Mouse (Mus musculus) heart, embryonic 11.5 days (tissue): ENCODE results near the gene Pfn1. TPM values are rescaled to one million over a fixed set of nuclear protein-coding genes. Genes with fewer than 3 reads are reported as not detected.

Source experiments
- ATAC-seq: fragments of 200-750 bp; cut with Nextera tagmentation; replicated peaks from 2 replicates; pipeline ENCODE4 v1.8.0; 2017; ENCODE audit warnings: moderate library complexity; ENCODE audit not compliant: insufficient number of reproducible peaks, low FRiP score, low TSS enrichment
- H3K27ac ChIP-seq: fragments of 300-500 bp; sonication (generic); 2 replicates; pipeline ENCODE4 v1.5.1; 2014; ENCODE audit warnings: mild to moderate bottlenecking, low read depth, low read length
- H3K27me3 ChIP-seq: fragments of 300-500 bp; sonication (generic); 2 replicates; pipeline ENCODE4 v1.6.1; 2014; ENCODE audit warnings: mild to moderate bottlenecking, low read length, mixed read lengths; ENCODE audit not compliant: control insufficient read depth, insufficient read depth
- H3K36me3 ChIP-seq: fragments of 300-500 bp; sonication (generic); 2 replicates; pipeline ENCODE4 v1.6.1; 2014; ENCODE audit warnings: mild to moderate bottlenecking, low read length, moderate library complexity, mixed read lengths; ENCODE audit not compliant: control insufficient read depth, insufficient read depth
- H3K4me1 ChIP-seq: fragments of 300-500 bp; sonication (generic); 2 replicates; pipeline ENCODE4 v1.6.1; 2014; ENCODE audit warnings: low read length; ENCODE audit not compliant: control insufficient read depth, insufficient read depth
- H3K4me2 ChIP-seq: fragments of 300-500 bp; sonication (generic); 2 replicates; pipeline ENCODE4 v1.6.1; 2014; ENCODE audit warnings: mild to moderate bottlenecking, moderate library complexity
- H3K4me3 ChIP-seq: fragments of 300-500 bp; sonication (generic); 2 replicates; pipeline ENCODE4 v1.5.1; 2014; ENCODE audit warnings: low read depth, low read length
- H3K9ac ChIP-seq: fragments of 300-500 bp; sonication (generic); 2 replicates; pipeline ENCODE4 v1.6.1; 2014; ENCODE audit warnings: mild to moderate bottlenecking, low read depth, low read length, moderate library complexity
- H3K9me3 ChIP-seq: fragments of 300-500 bp; sonication (generic); replicated peaks from 2 replicates; pipeline ENCODE4 v1.6.1; 2016; ENCODE audit warnings: low read length; ENCODE audit not compliant: control insufficient read depth
- WGBS: fragments of 180-500 bp; shearing (Covaris S2); extraction: QIAGEN DNeasy Blood & Tissue Kit; methylation state at CpG from one replicate; pipeline ENCODE4 v1.1.7; 2014; ENCODE audit not compliant: insufficient replicate concordance; 5-methylcytosine and 5-hydroxymethylcytosine counted together
- polyA plus RNA-seq: library from polyadenylated mRNA; unstranded; fragments of >200 nt; fragmentation: Nextera tagmentation; extraction: Ambion mirVana; gene quantifications from 2 replicates; pipeline ENCODE4 v1.2.1, GENCODE M21; 2014

The Pfn1 gene
- polyA plus RNA-seq, 1 experiment from 2014 or later, result 1,932 TPM

DNA sequence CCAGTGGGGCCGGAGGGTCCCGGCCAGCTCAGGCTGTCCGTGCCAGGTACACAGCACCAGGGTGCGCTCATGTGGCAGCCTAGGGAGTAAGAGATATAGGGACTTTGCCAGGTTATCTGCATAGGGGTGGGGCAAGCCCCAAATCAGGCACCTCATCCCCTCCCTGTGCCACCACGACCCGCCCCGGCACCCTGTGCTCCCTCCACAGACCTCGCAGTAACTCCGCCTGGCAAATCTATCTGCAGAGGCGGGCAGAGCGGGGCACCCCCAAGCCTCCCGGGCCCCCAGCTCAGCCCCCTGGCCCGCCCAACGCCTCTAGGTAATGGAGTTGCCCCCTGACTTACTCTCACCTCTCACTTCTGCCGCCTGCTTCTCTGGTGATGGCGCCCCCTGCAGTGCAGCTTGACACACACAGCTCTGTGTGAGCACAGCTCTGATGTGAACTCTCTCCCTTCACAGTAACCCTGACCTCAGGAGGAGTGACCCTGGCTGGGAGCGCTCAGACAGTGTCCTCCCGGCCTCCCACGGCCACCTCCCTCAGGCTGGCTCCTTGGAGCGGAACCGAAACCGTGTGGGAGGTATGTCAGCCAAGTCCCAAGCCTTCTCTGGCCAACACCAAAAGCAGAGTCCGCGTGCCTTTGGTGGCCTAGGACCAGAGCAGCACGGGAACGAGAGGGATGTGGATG, 45.9 kb downstream of the Pfn1 start:
- Histone ChIP-seq H3K27me3 (no peaks in the 10 kb centered on the region), H3K9me3 (no peaks in the 10 kb centered on the region), H3K4me1 (no peaks in the 10 kb centered on the region), H3K4me2 (no peak overlapping the region), H3K9ac (no peak overlapping the region), H3K27ac (no peak overlapping the region), H3K4me3 (no peak overlapping the region), H3K36me3 (peaks cover 54% of the 10 kb centered on the region)
- no peak for ATAC-seq
- WGBS, result 85% methylated on average over 26 of the region's 26 CpGs

DNA sequence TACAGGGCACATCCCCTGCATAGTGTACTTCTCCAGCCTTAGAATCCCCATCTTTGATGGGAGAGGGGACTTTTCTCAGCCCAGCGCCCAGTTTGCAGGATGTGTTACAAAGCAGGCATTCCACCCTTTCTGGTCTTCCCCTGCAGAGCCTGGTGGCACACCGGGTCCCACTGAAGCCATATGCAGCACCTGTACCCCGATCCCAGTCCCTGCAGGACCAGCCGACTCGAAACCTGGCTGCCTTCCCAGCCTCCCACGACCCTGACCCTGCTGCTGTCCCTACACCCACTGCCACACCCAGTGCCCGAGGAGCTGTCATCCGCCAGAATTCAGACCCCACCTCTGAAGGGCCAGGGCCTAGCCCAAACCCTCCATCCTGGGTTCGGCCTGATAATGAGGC, 46.8 kb downstream of the Pfn1 start:
- Histone ChIP-seq H3K9ac (no peak overlapping the region), H3K27me3 (no peaks in the 10 kb centered on the region), H3K27ac (no peak overlapping the region), H3K4me1 (no peaks in the 10 kb centered on the region), H3K36me3 (peaks cover 47% of the 10 kb centered on the region), H3K4me2 (no peak overlapping the region), H3K9me3 (no peaks in the 10 kb centered on the region), H3K4me3 (no peak overlapping the region)
- ATAC-seq, result no peak
- WGBS, result 92% methylated on average over 9 of the region's 9 CpGs

DNA sequence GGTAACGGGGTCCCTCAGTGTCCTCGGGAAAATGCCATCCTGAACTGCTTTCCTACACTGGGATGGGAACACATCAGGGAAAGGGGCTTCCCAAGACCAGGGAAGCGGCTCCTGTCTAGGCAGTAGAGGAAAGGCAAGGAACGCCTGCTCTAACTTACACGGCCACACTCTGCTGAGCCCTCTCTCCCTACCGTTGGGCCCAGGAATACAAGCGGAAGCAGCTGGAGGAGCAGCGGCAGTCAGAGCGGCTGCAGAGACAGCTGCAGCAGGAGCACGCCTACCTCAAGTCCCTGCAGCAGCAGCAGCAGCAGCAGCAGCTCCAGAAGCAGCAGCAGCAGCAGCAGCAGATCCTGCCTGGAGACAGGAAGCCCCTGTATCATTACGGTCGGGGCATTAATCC, 47.7 kb downstream of the Pfn1 start:
- Histone ChIP-seq H3K4me2 (no peak overlapping the region), H3K4me3 (no peak overlapping the region), H3K9ac (no peak overlapping the region), H3K27me3 (no peaks in the 10 kb centered on the region), H3K9me3 (no peaks in the 10 kb centered on the region), H3K27ac (no peak overlapping the region), H3K4me1 (no peaks in the 10 kb centered on the region), H3K36me3 (peaks cover 42% of the 10 kb centered on the region)
- WGBS, result 69% methylated on average over 12 of the region's 12 CpGs
- no peak for ATAC-seq

DNA sequence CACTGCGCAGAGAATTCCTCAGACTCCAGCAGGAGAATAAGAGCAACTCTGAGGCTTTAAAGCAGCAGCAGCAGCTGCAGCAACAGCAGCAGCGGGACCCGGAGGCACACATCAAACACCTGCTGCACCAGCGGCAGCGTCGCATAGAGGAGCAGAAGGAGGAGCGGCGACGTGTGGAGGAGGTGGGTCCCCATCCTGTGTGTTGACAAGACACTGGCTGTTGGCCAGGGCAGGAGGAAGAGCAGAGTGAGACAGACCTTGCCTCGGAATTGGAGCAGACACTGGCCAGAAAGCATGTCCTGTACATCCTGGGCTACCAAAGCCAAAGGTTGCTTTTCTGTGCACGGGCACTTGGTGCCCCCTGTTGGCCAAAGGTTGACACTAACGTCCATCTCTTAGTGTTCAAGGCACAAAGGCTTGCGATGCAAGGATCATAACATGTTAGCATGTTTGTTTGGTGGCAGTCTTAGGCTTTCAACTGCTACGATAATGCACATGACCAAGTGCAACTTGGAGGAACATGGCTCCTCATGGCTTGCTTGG, 49.3 kb downstream of the Pfn1 start:
- no peak overlapping the region for H3K9ac ChIP-seq
- H3K27me3 ChIP-seq, result no peaks in the 10 kb centered on the region
- H3K4me3 ChIP-seq, result no peak overlapping the region
- no peaks in the 10 kb centered on the region for H3K4me1 ChIP-seq
- WGBS, result 54% methylated on average over 14 of the region's 14 CpGs
- no peak overlapping the region for H3K4me2 ChIP-seq
- H3K36me3 ChIP-seq, result peaks cover 34% of the 10 kb centered on the region
- ATAC-seq, result no peak
- H3K27ac ChIP-seq, result no peak overlapping the region
- no peaks in the 10 kb centered on the region for H3K9me3 ChIP-seq

Other genes starting within 250 kb of the Pfn1 start
- gene Pelp1, start 244.6 kb downstream of the Pfn1 start, polyA plus RNA-seq, result 22.1 and 27.5 TPM in 2 replicates
- gene Arrb2, start 222.0 kb downstream of the Pfn1 start, polyA plus RNA-seq, result 11.6 and 12.9 TPM in 2 replicates
- 28.6 and 31.2 TPM in 2 replicates for gene Med11, start 202.7 kb downstream of the Pfn1 start, polyA plus RNA-seq
- gene Zmynd15, start 195.2 kb downstream of the Pfn1 start, polyA plus RNA-seq, result 1.1 and 1.9 TPM in 2 replicates
- 6.2 and 7.3 TPM in 2 replicates for gene Cxcl16, start 194.7 kb downstream of the Pfn1 start, polyA plus RNA-seq
- gene Tm4sf5, start 149.4 kb downstream of the Pfn1 start, polyA plus RNA-seq, result 8.2 and 10.3 TPM in 2 replicates
- gene Vmo1, start 140.0 kb downstream of the Pfn1 start, polyA plus RNA-seq, result 0.35 TPM in 1 of 2 replicates, not detected in the other
- 0.84 TPM in 1 of 2 replicates, not detected in the other for gene Gltpd2, start 135.4 kb downstream of the Pfn1 start, polyA plus RNA-seq
- gene Psmb6, start 129.3 kb downstream of the Pfn1 start, polyA plus RNA-seq, result 684 and 701 TPM in 2 replicates
- gene Gm40193, start 121.7 kb downstream of the Pfn1 start, polyA plus RNA-seq, result not detected in 2 replicates
- 7.4 and 8.6 TPM in 2 replicates for gene Pld2, start 114.6 kb downstream of the Pfn1 start, polyA plus RNA-seq
- gene Mink1, start 91.8 kb downstream of the Pfn1 start, polyA plus RNA-seq, result 15.1 and 16.1 TPM in 2 replicates
- not detected in 2 replicates for gene 4930544D05Rik, start 38.8 kb downstream of the Pfn1 start, polyA plus RNA-seq
- gene Chrne, start 35.4 kb downstream of the Pfn1 start, polyA plus RNA-seq, result not detected in 2 replicates
- gene Gp1ba, start 15.5 kb downstream of the Pfn1 start, polyA plus RNA-seq, result 2.6 and 5.4 TPM in 2 replicates
- gene Rnf167, start 7.4 kb downstream of the Pfn1 start, polyA plus RNA-seq, result 66.8 and 76.9 TPM in 2 replicates
- gene Slc25a11, start 7.2 kb downstream of the Pfn1 start, polyA plus RNA-seq, result 221 and 245 TPM in 2 replicates
- 272 and 313 TPM in 2 replicates for gene Eno3, start 2.6 kb upstream of the Pfn1 start, polyA plus RNA-seq
- 187 and 201 TPM in 2 replicates for gene Spag7, start 14.8 kb upstream of the Pfn1 start, polyA plus RNA-seq
- gene Camta2, start 33.5 kb upstream of the Pfn1 start, polyA plus RNA-seq, result 10.6 and 14.4 TPM in 2 replicates
- gene Inca1, start 45.5 kb upstream of the Pfn1 start, polyA plus RNA-seq, result 0.89 and 2.2 TPM in 2 replicates
- gene Kif1c, start 45.9 kb upstream of the Pfn1 start, polyA plus RNA-seq, result 9.8 and 11.4 TPM in 2 replicates
- 7.1 and 9.3 TPM in 2 replicates for gene Zfp3, start 109.6 kb upstream of the Pfn1 start, polyA plus RNA-seq
- gene Scimp, start 157.9 kb upstream of the Pfn1 start, polyA plus RNA-seq, result 0.27 TPM in 1 of 2 replicates, not detected in the other
- 25.9 and 27.8 TPM in 2 replicates for gene Rabep1, start 190.1 kb upstream of the Pfn1 start, polyA plus RNA-seq